Mouse (Mus musculus) erythroblast, embryonic 14.5 days (primary cell): ENCODE data around the gene Trp53i11.

ENCODE experiments used
- GATA1 ChIP-seq: IDR thresholded peaks from 2 replicates; pipeline ENCODE4 v1.6.1; 2012; ENCODE audit warnings: low read length, inconsistent platforms, mixed read lengths
- TAL1 ChIP-seq: IDR thresholded peaks from 3 replicates; pipeline ENCODE4 v1.6.1; 2012; ENCODE audit warnings: low read length, inconsistent platforms, mixed read lengths

DNA sequence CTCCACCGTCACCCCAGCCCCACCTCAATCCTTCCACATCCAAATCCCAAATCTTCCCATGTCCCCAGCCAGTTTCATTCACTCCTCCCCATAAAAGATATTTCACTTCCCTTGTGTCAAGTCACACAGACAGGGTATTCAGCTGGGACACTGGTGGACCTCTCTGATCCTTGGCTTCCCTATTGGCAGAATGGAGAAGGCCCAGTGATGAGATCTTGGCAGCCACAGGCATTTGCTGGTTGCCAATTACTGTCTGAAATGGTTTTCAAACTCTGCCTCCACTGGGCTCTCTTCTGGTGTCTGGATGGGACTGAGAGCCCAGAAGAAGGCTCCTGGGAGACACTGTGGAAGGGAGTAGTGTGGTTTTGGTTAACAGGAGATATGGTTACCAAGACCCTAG, 33.5 kb upstream of the Trp53i11 start:
- TF ChIP-seq GATA1 (no peak), TAL1 (no peak)
